Comparison of ENCODE assay signal across 10 mouse cellular contexts in the genomic region with DNA sequence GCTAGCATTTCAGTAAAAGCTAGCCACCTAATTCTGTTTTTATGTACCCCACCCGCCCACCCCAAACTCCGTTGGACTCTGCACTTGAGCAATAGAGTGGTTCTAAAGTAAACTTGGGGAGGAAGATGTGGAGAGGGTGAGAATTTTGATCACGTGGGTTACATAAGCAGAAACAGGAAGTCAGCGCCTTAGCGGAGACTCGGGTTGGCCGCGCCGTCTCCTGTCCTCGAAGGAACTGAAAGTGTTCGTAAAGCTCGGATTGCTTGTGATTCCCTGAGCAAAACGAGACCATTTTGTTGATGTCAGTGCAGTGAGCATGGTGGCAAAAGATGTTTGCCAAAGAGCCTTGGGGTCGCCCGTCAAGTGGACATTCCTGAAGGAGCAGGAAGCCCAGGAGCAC.
A peak's percentile ranks its signal among the peaks of the same experiment; 100 is the strongest.
DNase-seq lines count a peak whose midpoint lies in the region; ATAC-seq lines count a peak whose summit lies in the region.
"Had no signal": no experiment of that assay in that cellular context is flagged by ENCODE, and none has a peak within 500 bp of the region (broad histone marks: within the 10 kb centered on the region; RNA-seq: fewer than 3 reads in every experiment).

No protein-coding gene starts in this region.

- peaks cover 4% of the 10 kb centered on the region; the same call in 1 of the 2 replicates for H3K9me3 ChIP-seq in heart, embryonic 16.5 days (replicated peaks; ENCODE audit: control insufficient read depth, low read length)
- H3K9me3 ChIP-seq in forebrain, embryonic 15.5 days, result no peaks in the 10 kb centered on the region

- H3K4me1 ChIP-seq in heart, embryonic 16.5 days (ENCODE audit: control insufficient read depth, insufficient read depth, low read length), result peaks cover 16% of the 10 kb centered on the region; the same call in 1 of the 2 replicates
- H3K4me1 ChIP-seq in forebrain, embryonic 15.5 days, result no peaks in the 10 kb centered on the region

- DNase-seq in heart, postnatal 4 days, result no peak
- DNase-seq in induced T-regulatory cell, adult 2 months (ENCODE audit: low read depth), result peak; percentile 49
- peak; percentile 53 for DNase-seq in thymus, postnatal 25 days
- no peak for DNase-seq in urinary bladder, adult 2 months (ENCODE audit: low spot score)
- no peak for DNase-seq in left cerebral cortex, adult 11 months (ENCODE audit: low spot score)
- DNase-seq: cerebellum, adult 2 months; layer of hippocampus, adult 9-11 months had no signal

- peaks cover 6% of the 10 kb centered on the region; the same call in 1 of the 2 replicates for H3K36me3 ChIP-seq in heart, embryonic 16.5 days (ENCODE audit: control insufficient read depth, insufficient read depth)
- H3K36me3 ChIP-seq in forebrain, embryonic 15.5 days, result no peaks in the 10 kb centered on the region

- 64% methylated on average over 15 of the region's 15 CpGs for WGBS in heart, embryonic 16.5 days
- 87% methylated on average over 15 of the region's 15 CpGs for WGBS in forebrain, embryonic 15.5 days

- no peaks in the 10 kb centered on the region for H3K27me3 ChIP-seq in heart, embryonic 16.5 days (ENCODE audit: control insufficient read depth, insufficient read depth, low read length)
- peaks cover 45% of the 10 kb centered on the region; the same call in 1 of the 2 replicates for H3K27me3 ChIP-seq in forebrain, embryonic 15.5 days

- peak overlapping the region; percentile 17; the same call in 1 of the 2 replicates for H3K27ac ChIP-seq in heart, embryonic 16.5 days (ENCODE audit: low read length)
- H3K27ac ChIP-seq in forebrain, embryonic 15.5 days (replicated peaks), result no peak overlapping the region

- H3K9ac ChIP-seq in heart, embryonic 16.5 days (ENCODE audit: low read length), result no peak overlapping the region
- no peak overlapping the region for H3K9ac ChIP-seq in forebrain, embryonic 15.5 days (replicated peaks)

- no peak for ATAC-seq in heart, embryonic 16.5 days (replicated peaks; ENCODE audit: extremely low read depth, insufficient read depth, low FRiP score)
- peak; percentile 70 for ATAC-seq in megakaryocyte progenitor cell, adult 5-6 weeks (replicated peaks; ENCODE audit: poor library complexity)
- no peak for ATAC-seq in forebrain, embryonic 15.5 days (replicated peaks)

- no peak overlapping the region for H3K4me3 ChIP-seq in heart, embryonic 16.5 days (ENCODE audit: low read length)
- no peak overlapping the region for H3K4me3 ChIP-seq in forebrain, embryonic 15.5 days

- peak overlapping the region; percentile 7; the same call in 1 of the 2 replicates for H3K4me2 ChIP-seq in heart, embryonic 16.5 days (ENCODE audit: low read depth, low read length)
- no peak overlapping the region for H3K4me2 ChIP-seq in forebrain, embryonic 15.5 days (replicated peaks)

Comparison
In these comparisons a context has a peak if more than half of its experiments do, and no peak if none do; other contexts are left out.
1. DNase-seq: peak in induced T-regulatory cell, adult 2 months (single experiment) and thymus, postnatal 25 days (single experiment); none in heart, postnatal 4 days (single experiment), urinary bladder, adult 2 months (single experiment) and left cerebral cortex, adult 11 months (single experiment).